Mouse (Mus musculus) layer of hippocampus, adult 18-20 months (tissue): ENCODE results near the gene Paics. TPM values are rescaled to one million over a fixed set of nuclear protein-coding genes. Genes with fewer than 3 reads are reported as not detected.
"Not testable (repeated sequence)": the region's sequence is repeated elsewhere in the genome, so short reads cannot be mapped to it uniquely, and the experiment has no call there.

Source experiments
- DNase-seq, 2 experiments: peaks; one replicate each; pipeline ENCODE4 v3.0.0; 2022; ENCODE audit warnings: low spot score in 2 of 2
- long read RNA-seq: library from polyadenylated mRNA; stranded (forward); transcript quantifications from one replicate; pipeline ENCODE4 v2.0.0, GENCODE M21; 2021
- total RNA-seq, 2 experiments: library from RNA; stranded (reverse); gene quantifications; 2 replicates each; pipeline ENCODE4 v1.2.3; 2021

Paics gene
- 10 to 100 TPM; 89.6 to 91.3 TPM for total RNA-seq
- long read RNA-seq, transcript Paics-202 (10 exons, 1,862 nt) = minor isoform, 10 of 129 reads
- long read RNA-seq, transcript Paics-201 (9 exons, 2,482 nt) = major isoform, 95 of 129 reads
- long read RNA-seq, transcript Paics-203 (10 exons, 2,345 nt) = minor isoform, 8 of 129 reads
- long read RNA-seq, partial matches to known transcripts = 5 of 129 reads
- long read RNA-seq, other reads (novel, unspliced or antisense) = 11 of 129 reads

DNA sequence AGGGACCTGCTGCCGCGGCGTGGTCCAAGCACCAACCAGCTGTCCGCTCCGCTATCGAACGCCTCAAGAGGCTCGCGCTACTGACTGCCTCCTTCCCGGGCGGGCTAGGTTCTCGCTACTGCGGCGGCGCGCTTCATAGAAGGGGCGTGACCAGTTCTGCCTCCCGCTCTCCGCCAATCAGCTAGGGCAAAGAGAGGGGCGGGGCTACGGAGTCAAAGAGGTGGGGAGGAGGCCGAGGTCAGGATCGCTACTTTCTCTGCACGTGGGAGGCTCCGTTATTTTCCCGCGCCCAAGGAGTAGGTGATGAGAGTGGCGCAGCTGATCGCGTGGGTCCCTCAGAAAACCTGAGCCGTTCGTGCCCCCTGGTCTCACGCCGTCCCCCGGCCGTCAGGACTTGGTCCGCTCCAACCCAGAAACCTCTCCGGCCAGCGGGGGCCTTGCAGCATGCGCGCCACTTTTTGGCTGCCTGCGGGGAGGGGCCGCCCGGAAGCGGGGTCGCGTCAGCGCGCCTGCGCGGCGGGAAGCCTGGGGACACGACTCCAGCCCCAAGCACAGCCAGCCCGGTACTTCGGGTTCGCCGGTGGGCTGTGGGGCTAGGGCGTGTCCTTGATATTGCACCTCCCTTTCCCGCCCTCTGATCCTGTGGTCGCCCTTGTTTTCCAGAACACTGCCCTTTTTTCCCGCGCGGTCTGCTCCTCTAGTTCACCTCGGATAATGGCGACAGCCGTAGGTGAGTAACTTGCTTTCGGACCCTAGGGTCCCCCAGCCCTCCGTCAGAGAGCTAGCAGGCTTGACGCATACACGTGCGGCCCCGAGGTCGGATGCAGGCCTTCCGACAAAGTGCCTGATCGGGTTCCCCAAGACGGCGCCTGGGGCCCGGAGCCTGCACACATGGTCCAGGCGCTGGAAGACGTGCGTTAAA, at the start of gene Paics, which contains the start of gene Ppat:
Gene Paics (plus strand): TSS at position 202 of the 922 bp plus-strand sequence.
Gene Ppat (minus strand): TSS at position 473 of the 922 bp plus-strand sequence.
- DNase-seq = peak; percentile 95 to 97

DNA sequence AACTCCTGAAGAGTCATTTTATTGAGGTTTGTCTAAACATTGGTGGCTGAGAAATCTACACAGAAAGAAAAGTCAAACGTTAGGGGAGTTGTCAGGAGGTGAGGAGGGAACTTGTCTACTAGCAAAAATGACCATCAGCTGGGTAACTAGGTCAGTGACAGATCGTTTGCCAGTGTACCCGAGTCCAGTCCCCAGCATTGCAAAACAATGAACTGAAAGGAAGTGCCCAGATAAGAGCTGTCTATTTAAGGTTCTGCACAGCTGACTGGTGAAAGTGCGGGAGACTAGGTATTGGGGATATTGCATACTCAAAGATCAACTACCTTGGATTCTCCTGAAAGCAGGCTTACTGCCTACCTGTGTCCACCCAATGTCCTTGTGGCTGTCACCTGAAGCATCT, 49.0 kb upstream of the Paics start:
- no peak for DNase-seq

DNA sequence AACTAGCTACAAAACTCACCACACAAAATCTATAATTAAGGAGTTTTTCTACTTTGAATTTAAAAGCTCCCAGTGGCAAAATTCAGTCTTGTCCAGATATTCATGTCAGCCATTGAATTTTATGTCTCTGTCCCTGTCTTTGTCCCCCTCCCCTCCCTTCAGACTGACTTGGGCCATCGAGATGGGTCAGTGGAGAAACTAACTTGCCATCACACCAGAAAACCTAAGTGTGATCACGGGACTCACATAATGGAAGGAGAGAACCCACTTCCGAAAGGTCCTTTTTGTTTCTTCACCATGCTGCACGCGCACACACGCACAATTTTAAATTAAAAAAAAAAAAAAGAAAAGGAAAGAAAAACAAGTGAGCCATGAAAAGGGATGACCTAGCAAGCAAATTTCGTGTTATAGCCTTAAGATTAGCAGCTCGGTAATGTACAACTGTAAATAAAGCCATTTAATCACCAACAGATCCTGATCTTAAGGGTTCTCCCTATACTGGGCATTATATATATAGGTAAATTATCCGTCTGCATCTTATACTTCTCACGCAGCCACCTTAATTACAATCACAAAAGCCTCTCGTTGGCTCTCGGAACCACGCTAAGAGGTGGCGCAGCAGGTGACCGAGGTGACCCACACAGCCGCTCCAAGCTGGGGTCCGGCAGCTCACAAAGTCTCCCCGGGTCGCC, 46.2 kb upstream of the Paics start:
- DNase-seq = no peak

DNA sequence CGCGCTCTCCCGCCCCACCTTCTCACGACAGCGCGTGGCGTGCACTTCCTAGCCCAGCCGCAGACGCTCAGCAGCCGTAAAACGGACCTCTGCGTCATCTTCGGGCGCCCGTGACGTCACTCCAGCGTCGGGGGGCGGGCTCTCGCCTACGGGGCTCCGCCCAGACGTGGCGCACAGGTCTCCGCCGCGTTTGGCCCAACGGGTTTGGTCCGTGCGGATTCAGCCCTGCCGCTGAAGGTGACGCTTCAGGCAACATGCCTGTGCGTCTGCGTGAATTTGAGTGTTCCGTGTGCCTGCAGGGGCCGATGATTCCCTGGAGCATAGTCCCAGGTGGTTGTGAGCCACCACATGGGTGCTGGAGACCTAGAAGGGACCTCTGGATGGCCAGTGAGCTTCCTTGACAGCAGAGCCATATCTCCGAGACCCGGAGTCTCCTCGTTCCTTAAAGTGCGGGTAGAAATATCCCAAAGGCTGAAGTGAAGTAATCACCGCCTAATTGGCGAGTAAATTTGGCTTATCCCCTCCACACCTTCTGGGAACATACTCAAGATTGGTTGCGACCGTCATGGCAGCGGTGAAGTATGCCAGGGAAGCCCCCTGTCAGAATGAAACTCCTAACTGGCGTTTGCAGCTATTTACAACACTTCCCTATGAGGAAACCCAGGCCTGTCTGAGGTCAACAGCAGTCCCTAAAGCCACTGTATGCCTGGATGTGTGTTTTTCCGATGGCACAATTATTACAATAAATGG, 45.5 kb upstream of the Paics start, which contains the start of gene Aasdh:
Gene Aasdh (minus strand): TSS at position 110 of the 750 bp plus-strand sequence.
- DNase-seq = peak; percentile 93 to 96

DNA sequence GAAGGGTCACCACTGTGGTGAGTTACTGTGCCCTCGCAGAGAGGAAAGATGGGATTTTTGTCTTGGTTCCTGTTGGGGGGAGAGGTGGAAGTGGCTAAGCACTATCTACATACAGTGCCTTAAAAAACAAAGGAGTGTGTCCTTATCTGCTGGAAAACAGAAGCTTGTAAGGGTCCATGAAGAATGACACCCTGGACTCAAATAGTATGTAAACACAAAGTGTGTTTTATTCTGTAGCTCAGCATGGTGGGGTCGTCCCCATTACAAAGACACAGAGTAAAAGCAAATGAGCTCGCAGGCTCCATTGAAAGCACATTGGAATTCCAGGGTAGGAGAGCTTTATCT, 45.0 kb upstream of the Paics start:
- no peak for DNase-seq

DNA sequence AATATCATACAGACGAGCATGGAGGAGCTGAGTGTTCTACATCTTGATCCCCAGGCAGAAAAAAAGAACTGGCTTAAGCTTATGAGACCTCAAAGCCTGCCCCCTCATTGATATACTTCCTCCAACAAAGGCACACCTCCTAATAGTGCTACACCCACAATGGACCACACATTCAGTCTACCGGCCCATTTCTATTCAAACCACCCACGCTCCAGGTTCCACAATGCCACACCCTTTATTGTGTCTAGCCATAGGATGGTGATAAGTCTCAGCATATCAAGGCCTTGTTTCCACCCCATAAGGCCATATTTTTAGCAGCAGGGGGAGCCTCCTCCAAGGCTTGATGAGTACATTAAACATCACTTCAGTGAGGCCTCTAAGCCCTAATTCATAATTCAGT, 40.3 kb upstream of the Paics start:
- no peak for DNase-seq

DNA sequence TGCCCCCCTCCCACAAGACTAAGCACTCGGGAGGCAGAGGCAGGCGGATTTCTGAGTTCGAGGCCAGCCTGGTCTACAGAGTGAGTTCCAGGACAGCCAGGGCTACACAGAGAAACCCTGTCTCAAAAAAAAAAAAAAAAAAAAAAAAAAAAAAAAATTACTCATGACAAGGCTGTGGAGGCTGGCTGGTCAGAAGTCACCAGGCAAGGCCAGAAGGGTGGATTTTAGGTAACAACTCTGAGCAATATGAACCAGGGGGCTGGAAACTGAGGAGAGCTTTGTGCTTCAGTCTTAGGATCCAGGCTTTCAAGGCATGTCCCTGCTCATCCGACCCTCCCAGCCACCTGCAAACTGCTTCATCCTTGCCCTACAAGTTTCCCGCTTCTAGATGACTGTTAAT, 38.6 kb upstream of the Paics start:
- DNase-seq = not testable (repeated sequence)

DNA sequence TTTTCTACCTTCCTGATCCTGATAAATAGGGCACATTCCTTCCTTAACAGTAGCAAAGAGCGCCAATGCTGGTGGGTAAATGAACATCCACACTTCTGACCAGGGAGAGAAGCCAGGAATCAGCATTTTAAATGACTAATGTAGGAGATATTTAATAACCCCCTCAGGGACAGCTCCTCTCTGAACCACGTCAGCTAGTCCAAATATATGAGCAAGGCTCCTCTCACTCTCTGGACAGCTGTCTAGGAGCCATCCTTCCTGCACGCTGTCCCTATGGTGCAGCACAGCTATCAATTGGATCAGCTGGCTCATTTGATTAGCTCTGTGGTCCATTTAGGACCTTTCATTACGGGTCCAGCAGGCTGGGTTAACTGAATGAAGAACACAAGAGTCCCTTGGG, 28.3 kb upstream of the Paics start:
- DNase-seq = no peak

DNA sequence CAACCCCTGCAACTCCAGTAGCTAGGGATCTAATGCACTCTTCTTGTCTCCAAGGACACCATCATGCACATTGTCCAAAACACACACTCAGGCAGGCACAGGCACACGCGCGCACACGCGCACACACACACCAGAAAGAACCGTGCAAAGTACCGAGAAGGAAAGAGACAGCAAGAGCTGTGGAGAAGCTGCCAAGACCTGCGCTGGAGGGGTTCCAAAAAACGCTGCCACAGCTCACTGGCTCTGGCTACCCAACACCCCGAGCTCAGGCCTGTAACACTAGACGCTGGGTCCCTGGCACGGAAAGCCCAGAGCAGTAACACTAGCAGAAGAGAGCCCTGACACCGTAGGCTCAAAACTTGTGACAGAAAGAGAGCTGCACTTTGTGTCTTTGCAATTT, 27.7 kb upstream of the Paics start:
- peak in 1 of 2 experiments; percentile 39 for DNase-seq

DNA sequence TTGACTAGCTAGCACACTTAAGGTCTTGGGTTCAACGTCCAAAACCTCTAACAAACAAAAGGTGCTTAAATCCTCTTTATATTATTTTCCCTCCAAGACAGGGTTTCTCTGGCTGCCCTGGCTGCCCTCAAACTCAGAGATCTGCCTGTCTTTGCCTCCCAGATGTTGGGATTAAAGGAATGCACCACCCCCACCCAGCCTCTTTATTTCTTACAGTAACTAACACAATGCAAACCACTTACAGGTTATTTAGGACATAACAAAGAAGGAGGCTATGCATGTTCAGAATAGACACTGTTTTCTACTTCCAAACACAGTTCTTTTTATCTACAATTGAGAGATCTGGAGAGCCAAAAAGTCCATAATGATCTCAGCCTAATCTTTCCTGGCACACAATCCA, 26.8 kb upstream of the Paics start:
- no peak for DNase-seq

DNA sequence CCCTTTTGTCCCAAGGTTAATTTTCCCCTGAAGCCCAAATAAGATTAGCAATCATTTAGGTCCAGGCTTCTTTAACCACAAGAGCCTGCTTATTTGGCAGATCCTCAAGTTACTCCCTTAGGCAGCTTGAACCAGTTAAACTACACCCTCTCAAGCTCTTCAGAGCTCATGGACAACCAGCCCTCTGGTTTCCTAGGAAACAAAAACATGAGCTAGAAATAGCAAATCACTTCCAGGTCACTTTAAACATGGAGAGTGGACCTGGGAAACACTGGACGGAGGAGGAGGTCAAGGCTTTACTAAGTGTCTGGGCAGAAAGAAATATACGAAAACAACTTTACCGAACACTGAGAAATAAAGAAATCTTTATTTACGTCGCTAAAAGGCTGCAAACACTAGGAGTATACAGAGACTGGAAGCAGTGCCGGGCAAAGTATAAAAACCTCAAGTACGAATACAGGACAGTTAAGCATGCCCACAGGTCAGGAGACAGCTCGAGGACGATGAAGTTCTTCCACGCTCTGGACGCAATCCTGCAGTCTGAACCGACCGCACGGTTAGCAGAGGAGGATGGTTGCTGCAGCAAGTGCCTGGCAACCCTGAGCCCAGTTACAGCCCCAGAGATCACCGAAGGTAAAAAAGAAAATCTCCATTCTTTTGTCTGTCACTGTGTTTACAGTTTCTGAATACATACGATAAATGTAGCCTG, 22.8 kb upstream of the Paics start:
- DNase-seq = peak in 1 of 2 experiments; percentile 53

DNA sequence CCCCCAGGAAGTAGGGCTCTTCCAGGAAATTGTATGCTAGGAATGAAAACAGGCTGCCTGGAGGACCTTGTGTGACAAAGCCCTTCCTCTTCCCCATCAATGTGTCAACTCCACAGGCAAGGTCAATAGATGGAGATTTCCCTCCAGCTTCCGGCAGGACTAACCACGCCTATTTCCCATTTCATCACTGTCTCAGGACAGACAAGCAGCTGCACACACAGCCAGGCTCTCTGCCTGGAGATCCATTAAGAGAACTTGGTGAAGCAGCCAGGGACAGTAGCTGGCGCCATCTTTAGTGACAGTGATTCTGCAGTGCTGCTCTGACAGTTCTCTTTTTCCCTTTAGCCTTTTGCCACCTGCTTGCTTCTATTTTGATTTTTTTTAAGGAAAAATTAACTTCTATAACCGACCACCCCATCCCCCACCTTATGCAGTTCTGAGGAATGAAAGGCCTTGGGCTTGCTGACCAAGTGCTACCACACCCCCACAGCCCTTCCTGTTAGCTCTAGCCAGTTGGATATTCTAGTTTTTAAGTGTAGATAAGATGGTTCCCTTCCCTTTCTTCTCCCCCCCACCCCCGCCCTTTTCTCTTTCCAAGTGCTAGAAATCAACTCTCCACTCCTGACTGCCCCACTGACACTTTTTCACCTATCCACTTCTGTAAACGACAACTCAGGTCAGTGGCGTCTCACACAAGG, 21.8 kb upstream of the Paics start:
- no peak for DNase-seq

DNA sequence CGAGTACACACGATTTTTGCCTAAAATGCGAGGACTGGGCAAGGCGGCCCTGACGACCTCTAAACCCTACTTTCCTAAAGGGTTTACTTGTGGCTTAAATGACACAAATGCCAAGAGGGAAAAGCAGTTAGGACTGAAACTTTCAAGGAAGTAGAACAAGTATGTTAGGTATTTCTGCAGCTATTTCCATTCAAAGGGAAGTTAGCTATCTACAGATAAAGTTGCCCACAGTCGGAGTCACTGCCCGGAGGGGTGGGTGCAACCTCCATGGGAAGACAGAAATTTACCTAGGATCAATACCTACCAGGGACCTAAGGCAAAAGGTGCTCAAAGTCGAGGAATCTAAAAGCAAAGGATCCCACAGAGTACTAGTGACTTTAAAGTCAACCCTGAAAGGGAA, 11.4 kb upstream of the Paics start:
- no peak for DNase-seq

DNA sequence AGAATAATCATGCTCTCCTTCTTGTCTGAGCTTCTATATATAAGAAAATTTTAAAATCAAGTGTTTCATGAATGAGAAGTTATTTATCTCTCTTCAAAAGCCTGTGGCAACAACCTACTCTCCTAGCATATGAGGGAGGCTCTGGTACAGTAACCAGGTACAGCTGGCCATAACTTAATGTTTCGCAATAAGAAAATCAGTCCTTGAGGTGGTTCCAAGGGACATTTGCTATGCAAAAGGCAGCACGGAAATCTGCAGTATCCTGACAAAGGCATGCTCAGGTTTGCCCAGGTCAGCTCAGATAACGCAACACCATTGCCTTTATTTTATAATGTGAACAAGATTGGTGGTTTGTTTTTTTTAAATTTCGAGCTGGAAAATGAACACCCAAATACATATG, 9.1 kb upstream of the Paics start:
- no peak for DNase-seq

DNA sequence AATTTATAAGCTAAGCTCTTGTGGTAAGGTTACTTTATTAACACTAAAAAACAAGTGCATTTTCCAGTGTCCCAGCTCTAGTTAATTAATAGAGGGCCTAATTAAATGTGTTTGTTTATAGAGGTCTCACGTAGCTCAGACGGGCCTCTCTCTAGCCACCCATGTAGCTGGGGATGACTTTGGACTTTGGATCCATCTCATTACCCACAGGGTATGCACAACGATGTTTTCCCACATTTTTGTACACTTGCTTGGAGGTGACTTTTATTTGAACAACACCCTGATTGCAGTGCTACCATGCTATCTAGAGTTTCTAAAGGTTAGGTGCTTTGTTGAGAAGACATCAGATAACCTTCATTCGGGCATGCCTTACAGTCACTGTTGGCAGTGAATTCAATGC, 8.6 kb upstream of the Paics start:
- no peak for DNase-seq

DNA sequence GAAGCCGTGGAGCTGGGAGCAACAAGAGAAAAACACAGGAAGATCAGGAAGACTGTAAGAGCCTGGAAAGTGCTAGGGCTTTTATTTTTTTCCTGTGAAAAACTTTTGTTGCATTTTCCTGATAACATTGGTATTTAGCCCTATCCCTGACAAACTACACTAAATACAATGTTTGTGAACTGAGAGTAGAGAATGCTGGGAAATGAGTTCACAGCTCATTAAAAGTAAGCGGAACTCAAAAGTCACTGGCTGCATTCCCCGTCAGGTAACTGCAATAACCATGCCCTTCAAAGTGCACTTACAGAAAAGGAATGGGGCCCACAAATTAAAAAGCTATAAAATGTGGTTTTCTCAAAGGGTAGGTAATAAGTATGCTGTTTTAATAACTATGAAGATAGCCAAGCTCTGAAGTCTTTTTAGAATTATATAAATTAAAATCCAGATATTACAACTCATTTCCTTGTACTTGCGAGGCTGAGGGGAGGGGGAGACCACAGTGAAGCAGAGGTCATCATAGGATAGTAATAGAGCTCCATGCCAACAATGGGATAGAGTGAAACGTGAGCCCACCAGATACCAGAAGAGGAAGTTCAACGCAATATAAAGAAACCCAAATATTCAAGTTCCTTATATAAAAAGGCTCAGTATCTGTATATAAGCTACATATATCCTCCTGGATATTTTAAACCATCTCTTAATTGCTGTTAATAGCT, 6.0 kb upstream of the Paics start:
- no peak for DNase-seq

DNA sequence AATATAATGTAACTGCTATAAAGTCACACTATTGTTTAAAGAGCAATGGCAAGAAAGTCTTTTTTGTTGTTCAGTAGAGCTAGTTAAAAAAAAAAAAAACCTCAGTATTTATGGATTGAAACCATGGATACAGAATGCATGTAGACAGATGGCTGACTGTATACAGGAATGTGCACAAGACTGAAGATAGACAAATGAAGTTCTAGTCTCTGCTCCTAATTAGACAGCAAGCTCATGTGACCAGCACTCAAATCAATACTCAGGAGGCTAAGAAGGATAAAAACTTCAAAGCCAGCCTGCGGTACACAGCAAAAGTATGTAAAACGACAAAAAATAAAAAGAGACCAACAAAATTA, 5.5 kb upstream of the Paics start:
- DNase-seq = no peak

DNA sequence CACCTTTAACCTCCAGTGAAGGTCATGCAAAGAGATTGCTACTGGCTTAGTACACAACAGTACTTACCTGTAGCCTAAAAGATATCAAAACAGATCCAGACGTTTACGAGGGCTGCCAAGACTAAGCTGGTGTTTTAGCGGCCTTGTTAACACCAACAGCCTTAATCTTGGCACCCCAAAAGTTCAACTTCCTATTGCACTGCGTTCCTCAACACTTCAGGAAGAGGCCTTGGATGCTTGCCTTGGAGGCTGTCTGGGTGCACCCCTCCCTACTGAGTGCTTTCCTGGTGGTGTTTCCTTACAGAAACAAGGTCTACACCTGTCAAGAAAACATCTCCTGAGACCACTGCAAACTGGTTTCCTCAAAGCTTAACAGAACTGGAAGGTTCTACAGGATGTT, 4.0 kb upstream of the Paics start:
- DNase-seq = no peak

DNA sequence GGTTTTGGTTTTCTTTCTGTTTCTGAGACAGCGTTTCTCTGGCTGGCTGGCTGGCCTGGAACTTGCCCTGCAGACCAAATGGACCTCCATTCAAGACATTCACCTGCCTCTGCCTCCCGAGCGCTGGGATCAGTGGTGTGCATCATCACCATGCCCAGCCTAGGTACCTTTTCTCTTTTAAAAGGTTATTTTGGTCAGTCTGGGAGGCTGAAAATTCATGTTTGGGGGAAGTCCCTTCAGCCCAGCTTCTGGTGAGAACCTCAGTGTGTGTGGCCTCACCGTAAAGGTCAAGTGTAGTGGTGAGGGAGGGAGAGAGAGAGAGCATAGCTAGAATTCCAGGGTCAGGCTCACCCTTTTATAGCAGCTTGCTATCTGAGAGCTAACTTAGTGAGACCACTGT, 3.3 kb upstream of the Paics start:
- no peak for DNase-seq
